Mouse (Mus musculus) left cerebral cortex, adult 11 months (tissue): ENCODE results near the gene Chn2.

Experiments
- DNase-seq: peaks from one replicate; pipeline ENCODE4 v3.0.0; 2022; ENCODE audit warnings: low spot score

The Chn2 gene

GRCm38 (mm10) chr6:54076625-54077024 is 37.3 kb downstream of the Chn2 start:
- no peak for DNase-seq

GRCm38 (mm10) chr6:54078269-54078668 is 38.9 kb downstream of the Chn2 start:
- no peak for DNase-seq

GRCm38 (mm10) chr6:54079881-54080280 is 40.5 kb downstream of the Chn2 start:
- no peak for DNase-seq

GRCm38 (mm10) chr6:54080518-54081285 is 41.3 kb downstream of the Chn2 start:
- no peak for DNase-seq

GRCm38 (mm10) chr6:54082576-54082975 is 43.2 kb downstream of the Chn2 start:
- peak; percentile 34 for DNase-seq

GRCm38 (mm10) chr6:54084046-54084445 is 44.7 kb downstream of the Chn2 start:
- DNase-seq: no peak

GRCm38 (mm10) chr6:54085009-54085408 is 45.7 kb downstream of the Chn2 start:
- no peak for DNase-seq

GRCm38 (mm10) chr6:54088168-54088567 is 48.8 kb downstream of the Chn2 start:
- no peak for DNase-seq

GRCm38 (mm10) chr6:54090822-54091221 is 51.5 kb downstream of the Chn2 start:
- DNase-seq: no peak

- DNase-seq: no peak
Measured at GRCm38 (mm10) chr6:54092920-54093319, 53.6 kb downstream of the Chn2 start.

- DNase-seq: no peak
Measured at GRCm38 (mm10) chr6:54096147-54096761, 56.9 kb downstream of the Chn2 start.

- DNase-seq: no peak
Measured at GRCm38 (mm10) chr6:54096836-54097235, 57.5 kb downstream of the Chn2 start.

- no peak for DNase-seq
Measured at GRCm38 (mm10) chr6:54098339-54098738, 59.0 kb downstream of the Chn2 start.

GRCm38 (mm10) chr6:54099659-54100058 is 60.3 kb downstream of the Chn2 start:
- no peak for DNase-seq

- no peak for DNase-seq
Measured at GRCm38 (mm10) chr6:54102210-54102609, 62.9 kb downstream of the Chn2 start.

GRCm38 (mm10) chr6:54103276-54103975 is 64.1 kb downstream of the Chn2 start:
- no peak for DNase-seq

- no peak for DNase-seq
Measured at GRCm38 (mm10) chr6:54111416-54111984, 72.1 kb downstream of the Chn2 start.

- DNase-seq: no peak
Measured at GRCm38 (mm10) chr6:54113338-54113737, 74.0 kb downstream of the Chn2 start.

GRCm38 (mm10) chr6:54114412-54114811 is 75.1 kb downstream of the Chn2 start:
- DNase-seq: no peak

GRCm38 (mm10) chr6:54116299-54116698 is 76.9 kb downstream of the Chn2 start:
- DNase-seq: no peak

- no peak for DNase-seq
Measured at GRCm38 (mm10) chr6:54117001-54117591, 77.7 kb downstream of the Chn2 start.

- no peak for DNase-seq
Measured at GRCm38 (mm10) chr6:54118395-54118794, 79.0 kb downstream of the Chn2 start.
